8 mouse cellular contexts compared by ENCODE assay signal in genomic region chr13:67610108-67610507, GRCm38 (mm10). TPM values are rescaled to one million over a fixed set of nuclear protein-coding genes. Genes with fewer than 3 reads are reported as not detected.
DNase-seq lines count a peak whose midpoint lies in the region; ATAC-seq lines count a peak whose summit lies in the region.

No protein-coding gene starts in this region.

- H3K27ac ChIP-seq in lung, embryonic 15.5 days: no peak overlapping the region
- no peak overlapping the region for H3K27ac ChIP-seq in midbrain, embryonic 14.5 days (replicated peaks; ENCODE audit: low read depth, low read length)

- no peak overlapping the region for H3K9ac ChIP-seq in lung, embryonic 15.5 days
- no peak overlapping the region for H3K9ac ChIP-seq in midbrain, embryonic 14.5 days (replicated peaks; ENCODE audit: low read length)

- 0 out of 2 replicates have a peak, but pooled peaks cover 7% of the 10 kb centered on the region for H3K4me1 ChIP-seq in lung, embryonic 15.5 days
- H3K4me1 ChIP-seq in midbrain, embryonic 14.5 days (ENCODE audit: control insufficient read depth, insufficient read depth, low read length): peaks cover 6% of the 10 kb centered on the region

- no peak overlapping the region for H3K4me3 ChIP-seq in lung, embryonic 15.5 days
- H3K4me3 ChIP-seq in midbrain, embryonic 14.5 days (replicated peaks; ENCODE audit: low read depth, low read length): no peak overlapping the region

- H3K36me3 ChIP-seq in lung, embryonic 15.5 days: no peaks in the 10 kb centered on the region
- H3K36me3 ChIP-seq in midbrain, embryonic 14.5 days (ENCODE audit: control insufficient read depth, insufficient read depth, low read length): no peaks in the 10 kb centered on the region

- peak overlapping the region; percentile 62; the same call in 1 of the 2 replicates for H3K4me2 ChIP-seq in lung, embryonic 15.5 days
- no peak overlapping the region for H3K4me2 ChIP-seq in midbrain, embryonic 14.5 days (ENCODE audit: low read length)

- DNase-seq in gastrocnemius, adult 18-20 months (ENCODE audit: low spot score): peak; percentile 1
- no peak for DNase-seq in gastrocnemius, postnatal 4 days (ENCODE audit: low spot score in 2 of 2)
- no peak for DNase-seq in lung, postnatal 4 days
- DNase-seq in ZHBTc4 (ENCODE audit: low read depth, low spot score): peak; percentile 8
- peak; percentile 1 for DNase-seq in midbrain, embryonic 14.5 days
- DNase-seq in layer of hippocampus, postnatal 10 days (ENCODE audit: low spot score in 2 of 2): no peak
- no peak for DNase-seq in thymus, postnatal 36 days

- no peak for ATAC-seq in lung, embryonic 15.5 days (ENCODE audit: borderline replicate concordance, extremely low read depth, low FRiP score, low TSS enrichment)
- no peak for ATAC-seq in midbrain, embryonic 14.5 days (ENCODE audit: low FRiP score, low TSS enrichment)

- no peaks in the 10 kb centered on the region for H3K27me3 ChIP-seq in lung, embryonic 15.5 days
- no peaks in the 10 kb centered on the region for H3K27me3 ChIP-seq in midbrain, embryonic 14.5 days (ENCODE audit: control insufficient read depth, insufficient read depth, low read length)

- 82% methylated on average over 4 of the region's 4 CpGs for WGBS in lung, embryonic 15.5 days
- WGBS in midbrain, embryonic 14.5 days: 91% methylated on average over 4 of the region's 4 CpGs

- H3K9me3 ChIP-seq in lung, embryonic 15.5 days: no peaks in the 10 kb centered on the region
- H3K9me3 ChIP-seq in midbrain, embryonic 14.5 days (ENCODE audit: control insufficient read depth, low read length): no peaks in the 10 kb centered on the region

RNA-seq across cellular contexts. Expression of gene Zfp729b, which starts 0.6 kb away (rescaled TPM):
- total RNA-seq in gastrocnemius, adult 18-20 months (2021): 1 to 10 TPM; 2.7 to 2.9 TPM
- total RNA-seq in gastrocnemius, postnatal 4 days (2021): 1 to 10 TPM; 4.4 to 4.5 TPM
- polyA plus RNA-seq in lung, embryonic 15.5 days (2015; fragmentation: Nextera tagmentation; extraction: Ambion mirVana): 3.5 and 4.4 TPM in 2 replicates
- 4.8 and 6.6 TPM in 2 replicates for polyA plus RNA-seq in midbrain, embryonic 14.5 days (2014; fragmentation: Nextera tagmentation; extraction: Ambion mirVana)
- total RNA-seq in layer of hippocampus, postnatal 10 days (2021): 1 to 10 TPM; 8.6 to 9.0 TPM

RNA-seq across cellular contexts. Expression of gene Gm49345, which starts 27.5 kb away (rescaled TPM):
- under 1 TPM; 0.17 to 0.80 TPM for total RNA-seq in gastrocnemius, adult 18-20 months (2021)
- total RNA-seq in gastrocnemius, postnatal 4 days (2021): under 1 TPM; 0.61 to 0.62 TPM
- polyA plus RNA-seq in lung, embryonic 15.5 days (2015; fragmentation: Nextera tagmentation; extraction: Ambion mirVana): not detected in 2 replicates
- not detected in 2 replicates for polyA plus RNA-seq in midbrain, embryonic 14.5 days (2014; fragmentation: Nextera tagmentation; extraction: Ambion mirVana)
- 1 to 10 TPM in 1 of 2 experiments, not detected in 1; 1.4 TPM for total RNA-seq in layer of hippocampus, postnatal 10 days (2021)

RNA-seq across cellular contexts. Expression of gene Zfp729a, which starts 27.5 kb away (rescaled TPM):
- total RNA-seq in gastrocnemius, adult 18-20 months (2021): 1 to 10 TPM; 2.8 to 3.5 TPM
- 1 to 10 TPM; 4.6 to 4.8 TPM for total RNA-seq in gastrocnemius, postnatal 4 days (2021)
- 2.4 and 2.7 TPM in 2 replicates for polyA plus RNA-seq in lung, embryonic 15.5 days (2015; fragmentation: Nextera tagmentation; extraction: Ambion mirVana)
- polyA plus RNA-seq in midbrain, embryonic 14.5 days (2014; fragmentation: Nextera tagmentation; extraction: Ambion mirVana): 4.1 and 4.3 TPM in 2 replicates
- total RNA-seq in layer of hippocampus, postnatal 10 days (2021): 1 to 10 TPM; 8.0 to 9.0 TPM

RNA-seq across cellular contexts. Expression of gene Zfp748, which starts 56.5 kb away (rescaled TPM):
- 1 to 10 TPM; 1.6 to 1.9 TPM for total RNA-seq in gastrocnemius, adult 18-20 months (2021)
- 1 to 10 TPM; 5.5 to 5.6 TPM for total RNA-seq in gastrocnemius, postnatal 4 days (2021)
- 14.5 and 14.7 TPM in 2 replicates for polyA plus RNA-seq in lung, embryonic 15.5 days (2015; fragmentation: Nextera tagmentation; extraction: Ambion mirVana)
- polyA plus RNA-seq in midbrain, embryonic 14.5 days (2014; fragmentation: Nextera tagmentation; extraction: Ambion mirVana): 18.1 and 22.0 TPM in 2 replicates
- total RNA-seq in layer of hippocampus, postnatal 10 days (2021): 1 to 10 TPM; 7.4 to 9.7 TPM

Comparison
In these comparisons a context has a peak if more than half of its experiments do, and no peak if none do; other contexts are left out.
1. DNase-seq: peak in gastrocnemius, adult 18-20 months (single experiment), ZHBTc4 (single experiment) and midbrain, embryonic 14.5 days (single experiment); none in gastrocnemius, postnatal 4 days (0 of 2), lung, postnatal 4 days (0 of 2), layer of hippocampus, postnatal 10 days (0 of 2) and thymus, postnatal 36 days (0 of 2).